In genomic region chr4:145004176-145004575, GRCm38 (mm10) we compare ENCODE assay signal across 15 mouse cellular contexts.
DNase-seq lines count a peak whose midpoint lies in the region; ATAC-seq and TF ChIP-seq lines count a peak whose summit lies in the region.
"Had no signal": no experiment of that assay in that cellular context is flagged by ENCODE, and none has a peak within 500 bp of the region (broad histone marks: within the 10 kb centered on the region; RNA-seq: fewer than 3 reads in every experiment).

No protein-coding gene starts in this region.

- H3K9ac ChIP-seq in heart, adult 2 months (ENCODE audit: low read depth, low read length) = no peak overlapping the region
- H3K9ac ChIP-seq in heart, embryonic 11.5 days (ENCODE audit: low read depth, low read length) = no peak overlapping the region
- H3K9ac ChIP-seq: embryonic facial prominence, embryonic 15.5 days; forebrain, embryonic 13.5 days; liver, embryonic 14.5 days; midbrain, embryonic 15.5 days; neural tube, embryonic 12.5 days had no signal

- H3K79me2 ChIP-seq in heart, adult 2 months (replicated peaks; ENCODE audit: control insufficient read depth, insufficient read depth, low read length) = no peaks in the 10 kb centered on the region

- TF ChIP-seq POLR2A in heart, adult 2 months (IDR thresholded peaks at IDR 0.05; ENCODE audit: insufficient read depth, low read depth, low read length) = no peak

- TF ChIP-seq EP300 in heart, adult 2 months (IDR thresholded peaks at IDR 0.05; ENCODE audit: insufficient read depth, low read depth, low read length) = peak; percentile 71; the same call in 1 of the 2 replicates

- no peak overlapping the region for H3K4me3 ChIP-seq in heart, adult 2 months
- no peak overlapping the region for H3K4me3 ChIP-seq in heart, embryonic 11.5 days (ENCODE audit: low read depth, low read length)
- H3K4me3 ChIP-seq in left cerebral cortex, adult 2 months = no peak overlapping the region
- H3K4me3 ChIP-seq: embryonic facial prominence, embryonic 15.5 days; forebrain, embryonic 13.5 days; midbrain, embryonic 15.5 days; neural tube, embryonic 12.5 days had no signal

- intact Hi-C loops in heart, adult 2 months (cut with DNase I) = no loop called here
- intact Hi-C loops in left cerebral cortex, adult 2 months (cut with DNase I) = no loop called here

- WGBS in heart, adult 2 months = 62% methylated on average over 6 of the region's 6 CpGs
- 92% methylated on average over 6 of the region's 6 CpGs for WGBS in heart, embryonic 11.5 days (ENCODE audit: insufficient replicate concordance)

- no peak for TF ChIP-seq CTCF in heart, adult 2 months (IDR thresholded peaks at IDR 0.05)
- TF ChIP-seq CTCF in left cerebral cortex, adult 2 months (IDR thresholded peaks at IDR 0.05) = no peak

- H3K27me3 ChIP-seq in heart, adult 2 months (ENCODE audit: control insufficient read depth, insufficient read depth, low read length) = no peaks in the 10 kb centered on the region
- no peaks in the 10 kb centered on the region for H3K27me3 ChIP-seq in heart, embryonic 11.5 days (ENCODE audit: control insufficient read depth, insufficient read depth, low read length)
- H3K27me3 ChIP-seq: embryonic facial prominence, embryonic 15.5 days; forebrain, embryonic 13.5 days; midbrain, embryonic 15.5 days; neural tube, embryonic 12.5 days had no signal

- no peak for ATAC-seq in heart, embryonic 11.5 days (replicated peaks; ENCODE audit: insufficient number of reproducible peaks, low FRiP score, low TSS enrichment)
- ATAC-seq: forebrain, embryonic 13.5 days; inflammation-experienced regulatory T-cells, adult 6 months; midbrain, embryonic 15.5 days had no signal

- peak in 1 of 2 experiments; percentile 56 for DNase-seq in heart, adult 2 months
- DNase-seq in layer of hippocampus, postnatal 10 days (ENCODE audit: low spot score in 2 of 2) = peak; percentile 25 to 43
- DNase-seq in layer of hippocampus, adult 18-20 months (ENCODE audit: low spot score in 2 of 2) = no peak
- DNase-seq in cerebellum, adult 18-20 months = peak; percentile 34 to 48
- peak; percentile 26 for DNase-seq in gastrocnemius, postnatal 25 days
- no peak for DNase-seq in left cerebral cortex, adult 2 months (ENCODE audit: extremely low spot score in 1 of 2, low spot score in 2 of 2)
- DNase-seq: heart, postnatal 4 days had no signal

- H3K4me1 ChIP-seq in heart, adult 2 months (ENCODE audit: control insufficient read depth, insufficient read depth, low read length) = peaks cover 18% of the 10 kb centered on the region
- peaks cover 23% of the 10 kb centered on the region for H3K4me1 ChIP-seq in heart, embryonic 11.5 days (ENCODE audit: control insufficient read depth, insufficient read depth, low read length)

- no peak overlapping the region for H3K4me2 ChIP-seq in heart, embryonic 11.5 days
- H3K4me2 ChIP-seq: embryonic facial prominence, embryonic 15.5 days; forebrain, embryonic 13.5 days; midbrain, embryonic 15.5 days; neural tube, embryonic 12.5 days had no signal

- peak overlapping the region; percentile 55 for H3K27ac ChIP-seq in heart, adult 2 months
- no peak overlapping the region for H3K27ac ChIP-seq in heart, embryonic 11.5 days (ENCODE audit: low read depth, low read length)
- H3K27ac ChIP-seq in left cerebral cortex, adult 2 months = no peak overlapping the region
- H3K27ac ChIP-seq: embryonic facial prominence, embryonic 15.5 days; forebrain, embryonic 13.5 days; liver, embryonic 14.5 days; midbrain, embryonic 15.5 days; neural tube, embryonic 12.5 days had no signal

- no peaks in the 10 kb centered on the region for H3K9me3 ChIP-seq in heart, embryonic 11.5 days (replicated peaks; ENCODE audit: control insufficient read depth, low read length)
- H3K9me3 ChIP-seq: embryonic facial prominence, embryonic 15.5 days; forebrain, embryonic 13.5 days; G1E; midbrain, embryonic 15.5 days; neural tube, embryonic 12.5 days had no signal

- peaks cover 19% of the 10 kb centered on the region for H3K36me3 ChIP-seq in heart, adult 2 months (ENCODE audit: control insufficient read depth, insufficient read depth, low read length)
- H3K36me3 ChIP-seq in heart, embryonic 11.5 days (ENCODE audit: control insufficient read depth, insufficient read depth, low read length) = no peaks in the 10 kb centered on the region
- H3K36me3 ChIP-seq: embryonic facial prominence, embryonic 15.5 days; neural tube, embryonic 12.5 days had no signal

Comparison
In these comparisons a context has a peak if more than half of its experiments do, and no peak if none do; other contexts are left out.
1. DNase-seq: peak in layer of hippocampus, postnatal 10 days (2 of 2), cerebellum, adult 18-20 months (2 of 2) and gastrocnemius, postnatal 25 days (single experiment); none in layer of hippocampus, adult 18-20 months (0 of 2) and left cerebral cortex, adult 2 months (0 of 2).